Mouse (Mus musculus) spleen, adult 12 weeks (tissue): Measurements from ENCODE around the gene Dock1.

ENCODE experiments used
- DNase-seq: peaks from one replicate; pipeline ENCODE4 v3.0.0; 2022; ENCODE audit warnings: low spot score

Gene Dock1

GRCm38 (mm10) chr7:134696126-134696979 lies 25.9 kb downstream of the Dock1 start:
- no peak for DNase-seq

DNA sequence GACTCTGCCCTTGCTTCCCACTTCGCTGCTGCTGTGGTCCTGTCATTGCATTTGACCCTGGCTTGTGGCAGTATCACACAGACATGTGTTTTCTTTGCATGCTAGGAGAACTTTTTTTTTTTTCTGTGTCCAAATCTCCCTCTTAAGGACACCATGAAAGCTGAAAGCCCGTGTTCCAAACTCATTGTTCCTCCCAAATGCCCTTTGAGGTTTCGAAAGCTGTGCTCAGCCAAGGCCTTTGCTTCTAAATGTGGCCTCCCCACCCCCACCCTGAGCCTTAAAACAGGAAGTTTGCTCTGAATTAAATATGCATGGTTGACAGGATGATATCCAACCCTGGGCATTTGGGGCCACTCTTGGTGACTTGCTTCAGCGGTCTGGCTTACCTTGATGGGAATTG lies 27.0 kb downstream of the Dock1 start:
- no peak for DNase-seq

DNA sequence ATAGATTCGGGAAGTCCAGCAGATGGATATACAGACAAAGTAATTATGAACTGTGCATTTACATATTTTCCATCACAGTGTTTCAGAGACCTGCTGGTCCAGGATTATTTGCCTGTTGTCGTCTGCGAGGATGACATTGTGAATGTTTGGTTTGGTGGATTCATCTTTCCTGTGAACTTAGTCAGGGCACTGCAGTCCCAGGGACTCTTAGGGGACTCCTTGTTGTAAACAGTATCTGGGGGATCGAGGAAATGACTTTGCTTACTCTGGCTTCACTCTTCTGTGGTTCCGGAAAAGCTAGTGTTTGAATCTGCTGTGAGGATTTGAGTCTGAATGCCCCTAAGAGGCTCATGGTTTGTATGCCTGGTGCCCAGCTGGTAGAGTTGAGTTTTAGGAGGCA lies 27.8 kb downstream of the Dock1 start:
- DNase-seq, result no peak

GRCm38 (mm10) chr7:134700001-134700400 lies 29.5 kb downstream of the Dock1 start:
- DNase-seq, result no peak

GRCm38 (mm10) chr7:134702481-134702880 lies 32.0 kb downstream of the Dock1 start:
- DNase-seq, result no peak

GRCm38 (mm10) chr7:134703704-134704103 lies 33.2 kb downstream of the Dock1 start:
- no peak for DNase-seq

DNA sequence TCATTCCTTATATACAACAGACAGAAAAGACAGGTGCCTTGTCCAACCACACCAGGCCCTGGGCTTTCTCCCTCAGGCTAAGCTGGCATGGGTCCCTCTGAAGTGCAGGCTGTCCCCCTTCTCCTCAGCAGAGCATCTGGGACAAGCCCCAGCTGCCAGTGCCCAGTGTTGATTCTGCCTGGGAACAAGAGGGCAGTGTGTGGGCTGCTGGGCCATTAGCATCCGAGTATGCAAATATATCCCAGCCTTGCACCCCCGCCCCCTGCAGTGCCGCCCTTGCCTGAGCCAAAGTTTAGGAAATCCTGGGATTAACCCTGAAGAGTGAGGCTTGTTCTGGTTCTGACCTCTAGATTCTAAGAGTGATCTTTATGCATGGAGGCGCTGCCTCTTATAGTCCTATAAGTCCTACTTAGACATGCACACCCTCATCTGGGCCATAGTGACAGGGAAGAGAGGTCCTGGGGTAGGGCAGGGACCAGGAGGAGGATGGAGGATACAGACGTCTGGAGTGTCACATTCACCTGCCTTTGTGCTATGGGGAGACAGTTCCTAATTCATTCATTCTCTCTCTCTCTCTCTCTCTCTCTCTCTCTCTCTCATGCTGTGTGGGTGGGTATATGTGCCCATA lies 38.9 kb downstream of the Dock1 start:
- DNase-seq, result no peak

DNA sequence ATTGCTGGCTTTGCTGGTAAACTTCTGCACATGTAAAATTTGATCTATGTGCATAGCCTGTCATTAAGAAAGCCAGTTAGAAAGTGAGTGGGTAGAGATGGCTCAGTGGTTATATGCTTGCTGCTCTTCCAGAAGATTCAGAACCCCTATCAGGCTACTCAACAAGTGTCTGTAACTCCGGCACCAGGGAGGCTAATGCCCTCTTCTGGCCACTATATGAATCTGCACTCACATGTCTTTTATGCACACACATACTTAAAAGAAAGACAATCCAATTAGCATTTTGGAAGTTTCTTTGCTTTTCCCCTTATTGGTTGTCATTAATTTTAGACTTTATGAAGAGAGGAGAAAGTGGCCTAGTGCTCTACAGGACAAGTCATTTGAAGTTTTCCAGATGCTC lies 41.1 kb downstream of the Dock1 start:
- no peak for DNase-seq

DNA sequence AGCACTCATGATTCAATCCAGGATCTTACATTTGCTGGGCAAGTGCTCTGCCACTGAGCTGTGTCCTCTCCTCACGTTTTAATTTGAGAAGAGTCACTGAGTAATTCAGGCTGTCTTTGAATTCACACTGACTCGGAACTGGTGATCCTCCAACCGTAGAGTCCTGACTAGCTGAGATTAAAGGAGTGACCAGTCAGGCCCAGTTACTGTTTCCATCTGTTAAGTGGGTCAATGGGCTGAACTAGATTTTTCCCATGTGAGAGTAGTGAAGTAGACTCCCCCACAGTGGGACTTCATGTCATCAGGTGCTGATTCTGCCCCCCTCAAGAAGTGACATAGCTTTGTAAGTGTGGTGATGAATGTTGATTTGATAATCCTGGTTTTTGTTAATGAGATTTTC lies 49.0 kb downstream of the Dock1 start:
- no peak for DNase-seq

- no peak for DNase-seq
Measured at GRCm38 (mm10) chr7:134722361-134722760, 51.9 kb downstream of the Dock1 start.

DNA sequence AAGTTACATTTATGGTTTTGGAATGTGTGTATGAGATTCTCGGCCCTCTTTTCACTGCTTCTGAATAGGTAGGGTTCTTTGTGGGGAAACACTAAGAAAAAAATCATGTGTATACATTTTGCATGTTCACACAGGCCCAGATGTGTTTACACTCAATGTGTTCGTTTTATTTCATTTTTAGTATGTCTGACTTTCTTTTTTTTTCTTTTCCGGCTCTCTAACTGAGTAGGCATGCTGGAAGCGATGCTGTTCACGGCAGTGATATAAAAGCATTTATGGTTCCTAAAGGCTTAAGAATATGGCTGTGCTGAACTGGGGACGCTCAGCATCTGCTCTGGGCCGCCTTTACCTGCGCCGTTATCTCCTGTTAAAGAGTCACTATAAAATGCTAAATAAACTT lies 52.5 kb downstream of the Dock1 start:
- no peak for DNase-seq

- DNase-seq, result no peak
Measured at GRCm38 (mm10) chr7:134723509-134723908, 53.1 kb downstream of the Dock1 start.

DNA sequence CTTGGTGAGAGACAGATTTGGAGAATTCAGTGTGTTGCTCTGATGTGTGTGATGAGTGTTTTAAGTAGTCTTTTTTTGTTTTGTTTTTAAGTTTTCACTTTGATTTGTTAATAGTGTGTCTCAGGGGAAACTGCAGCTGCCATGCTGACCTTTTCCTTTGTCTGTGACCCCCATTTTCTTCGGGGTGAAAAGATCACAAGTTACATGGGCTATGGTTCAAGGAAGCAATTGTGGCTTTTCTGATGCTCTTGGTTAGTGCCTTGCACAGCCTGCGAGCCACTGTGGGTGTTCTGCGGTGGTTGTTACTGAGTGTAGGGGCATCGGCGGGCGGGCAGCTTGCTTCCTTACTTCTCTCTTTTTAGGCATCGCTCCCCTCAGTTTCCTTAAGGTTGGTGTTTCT lies 54.4 kb downstream of the Dock1 start:
- DNase-seq, result no peak

DNA sequence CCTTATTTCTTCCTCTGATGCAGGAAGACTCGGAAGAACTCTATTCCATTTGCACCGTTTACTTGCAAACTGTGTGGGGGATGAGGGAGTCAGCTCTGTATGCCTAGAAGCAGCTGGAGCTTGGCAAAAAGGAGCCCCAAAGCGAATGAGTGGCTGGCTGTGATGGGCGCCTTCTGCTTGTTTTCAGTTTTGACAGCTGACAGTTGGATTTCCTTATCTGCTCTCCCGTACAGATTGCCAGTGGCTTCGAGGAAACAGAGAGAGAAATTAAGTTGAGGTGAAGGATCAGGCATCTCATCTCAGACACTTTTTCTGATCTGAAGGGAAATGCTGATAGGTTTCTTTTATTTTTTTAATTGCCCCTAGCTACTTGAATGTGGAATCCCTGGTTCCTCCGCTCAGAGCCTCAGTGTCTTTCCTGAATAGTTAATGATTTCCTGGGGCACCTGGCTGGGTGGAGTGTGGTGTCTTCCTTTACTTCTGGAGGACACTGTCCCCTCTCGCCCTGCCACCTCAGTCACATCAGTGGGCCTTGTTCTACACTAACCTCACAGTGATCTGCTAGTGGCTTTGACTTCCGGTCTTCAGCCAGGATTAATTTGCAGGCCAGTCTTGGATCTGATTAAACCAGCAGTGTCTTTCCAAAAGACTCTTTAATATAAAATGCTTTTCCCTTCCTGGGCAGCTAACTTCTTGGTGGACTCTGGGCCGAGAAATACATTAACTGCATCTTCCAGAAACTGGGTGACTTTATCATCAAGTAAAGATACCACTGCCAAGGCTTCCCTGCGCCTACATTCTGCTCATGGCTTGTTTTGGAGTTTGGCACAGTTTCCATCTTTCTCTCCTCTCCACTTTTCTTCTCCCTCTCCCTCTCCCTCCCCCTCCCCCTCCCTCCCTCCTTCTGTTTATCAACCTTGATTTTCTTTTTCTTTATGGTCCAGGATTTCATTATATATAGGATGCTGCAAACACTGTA lies 55.4 kb downstream of the Dock1 start:
- DNase-seq, result no peak

GRCm38 (mm10) chr7:134726530-134727258 lies 56.2 kb downstream of the Dock1 start:
- no peak for DNase-seq

DNA sequence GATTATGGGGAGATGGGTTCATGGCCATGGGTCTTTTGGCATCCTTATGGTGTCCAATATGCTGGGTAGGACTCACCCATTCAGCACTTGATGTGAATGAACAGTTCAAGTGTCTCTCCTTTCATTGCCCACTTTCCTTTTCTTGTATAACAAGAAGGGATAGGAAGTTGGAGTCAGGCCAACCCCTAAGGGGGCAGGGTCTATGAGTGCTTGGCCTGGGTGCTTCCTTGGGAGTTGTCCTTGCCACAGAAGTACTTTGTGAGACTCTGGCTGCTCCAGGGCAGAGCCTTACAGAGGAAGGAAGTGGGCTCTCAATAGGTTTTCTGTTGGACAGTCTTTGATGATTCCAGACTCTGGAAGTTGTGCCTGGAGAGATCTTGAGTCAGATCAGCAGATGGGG lies 58.9 kb downstream of the Dock1 start:
- DNase-seq, result no peak

- no peak for DNase-seq
Measured at GRCm38 (mm10) chr7:134730406-134731126, 60.1 kb downstream of the Dock1 start.

DNA sequence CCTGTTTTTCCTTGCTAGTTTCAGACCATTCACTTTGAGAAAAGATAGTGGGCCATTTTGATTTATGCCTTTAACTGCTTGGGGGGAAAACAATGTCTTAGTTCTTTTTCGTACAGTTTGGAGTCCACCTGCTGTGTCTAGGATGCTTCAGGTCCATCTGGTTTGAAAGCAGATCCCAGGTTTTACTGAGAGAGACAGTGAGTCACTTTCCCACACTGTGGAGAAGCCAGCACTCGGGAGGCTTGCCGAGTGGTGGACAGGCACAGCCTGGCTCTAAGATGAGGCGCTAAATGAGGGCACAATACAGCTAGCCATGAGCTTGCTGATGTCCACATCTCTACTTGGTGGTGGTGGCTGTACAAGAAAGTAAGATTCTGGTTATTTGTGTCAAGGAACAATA lies 76.6 kb downstream of the Dock1 start:
- DNase-seq, result no peak

- DNase-seq, result no peak
Measured at GRCm38 (mm10) chr7:134748376-134748775, 77.9 kb downstream of the Dock1 start.

- no peak for DNase-seq
Measured at GRCm38 (mm10) chr7:134749613-134750012, 79.2 kb downstream of the Dock1 start.

- DNase-seq, result no peak
Measured at GRCm38 (mm10) chr7:134751496-134751895, 81.0 kb downstream of the Dock1 start.
